ENCODE assay signal across 10 mouse cellular contexts in genomic region chr17:35358763-35359469, GRCm38 (mm10). TPM values are rescaled to one million over a fixed set of nuclear protein-coding genes. Genes with fewer than 3 reads are reported as not detected.
DNase-seq lines count a peak whose midpoint lies in the region; ATAC-seq and TF ChIP-seq lines count a peak whose summit lies in the region.
"Had no signal": no experiment of that assay in that cellular context is flagged by ENCODE, and none has a peak within 500 bp of the region (broad histone marks: within the 10 kb centered on the region; RNA-seq: fewer than 3 reads in every experiment).

No protein-coding gene starts in this region.

- H3K4me3 ChIP-seq in spleen, adult 2 months (ENCODE audit: extremely low read depth, insufficient read depth, insufficient read length), result peak overlapping the region; percentile 66
- peak overlapping the region; percentile 42 for H3K4me3 ChIP-seq in liver, embryonic 11.5 days (ENCODE audit: low read depth, low read length)
- H3K4me3 ChIP-seq in stomach, postnatal 0 days (ENCODE audit: low read depth, low read length), result peak overlapping the region; percentile 40

- H3K4me1 ChIP-seq in spleen, adult 2 months (ENCODE audit: control insufficient read depth, insufficient read depth, insufficient read length), result peaks cover 3% of the 10 kb centered on the region; the same call in 1 of the 2 replicates
- no peaks in the 10 kb centered on the region for H3K4me1 ChIP-seq in liver, embryonic 11.5 days (replicated peaks; ENCODE audit: control insufficient read depth, insufficient read depth, low read length)
- no peaks in the 10 kb centered on the region for H3K4me1 ChIP-seq in stomach, postnatal 0 days (replicated peaks; ENCODE audit: control insufficient read depth, insufficient read depth)

- ATAC-seq in liver, embryonic 11.5 days (replicated peaks; ENCODE audit: low FRiP score), result no peak
- no peak for ATAC-seq in stomach, postnatal 0 days (ENCODE audit: low FRiP score, low TSS enrichment)

- H3K9me3 ChIP-seq in liver, embryonic 11.5 days (ENCODE audit: control insufficient read depth, low read length), result 0 out of 2 replicates have a peak, but pooled peaks cover 3% of the 10 kb centered on the region
- no peaks in the 10 kb centered on the region for H3K9me3 ChIP-seq in stomach, postnatal 0 days (ENCODE audit: control insufficient read depth, low read length)

- peak overlapping the region; percentile 65 for H3K4me2 ChIP-seq in liver, embryonic 11.5 days
- peak overlapping the region; percentile 68 for H3K4me2 ChIP-seq in stomach, postnatal 0 days (replicated peaks; ENCODE audit: low read depth)

- TF ChIP-seq EP300 in stomach, postnatal 0 days (optimal IDR thresholded peaks at IDR 0.05), result no peak

- peak; percentile 31 for DNase-seq in embryo, embryonic 10 days (ENCODE audit: low spot score)
- no peak for DNase-seq in embryo, embryonic 10.5 days (ENCODE audit: low spot score)
- no peak for DNase-seq in spleen, adult 2 months (ENCODE audit: low read depth in 1 of 2, low spot score in 2 of 2)
- DNase-seq in spleen, postnatal 10 days (ENCODE audit: low spot score in 2 of 2), result no peak
- DNase-seq in liver, embryonic 11.5 days (ENCODE audit: low spot score), result no peak
- DNase-seq in stomach, postnatal 0 days (ENCODE audit: low spot score), result peak; percentile 15
- no peak for DNase-seq in gastrocnemius, adult 18-20 months (ENCODE audit: low spot score)
- DNase-seq in right cerebral cortex, postnatal 36 days (ENCODE audit: low spot score in 2 of 2), result no peak

- no peak overlapping the region for H3K27ac ChIP-seq in spleen, adult 2 months (ENCODE audit: insufficient read depth, low read length)
- no peak overlapping the region for H3K27ac ChIP-seq in liver, embryonic 11.5 days (ENCODE audit: low read depth, low read length)
- H3K27ac ChIP-seq in stomach, postnatal 0 days (replicated peaks), result no peak overlapping the region

- WGBS in spleen, adult 2 months, result 21% methylated on average over 38 of the region's 38 CpGs
- 14% methylated on average over 38 of the region's 38 CpGs for WGBS in liver, embryonic 11.5 days
- WGBS in stomach, postnatal 0 days, result 11% methylated on average over 35 of the region's 38 CpGs

- peaks cover 6% of the 10 kb centered on the region; the same call in 1 of the 2 replicates for H3K27me3 ChIP-seq in spleen, adult 2 months (ENCODE audit: control insufficient read depth, insufficient read depth, low read length)
- peaks cover 13% of the 10 kb centered on the region for H3K27me3 ChIP-seq in liver, embryonic 11.5 days (replicated peaks; ENCODE audit: control insufficient read depth, insufficient read depth, low read length)
- no peaks in the 10 kb centered on the region; the same call in 1 of the 2 replicates for H3K27me3 ChIP-seq in stomach, postnatal 0 days (ENCODE audit: control insufficient read depth, insufficient read depth, low read length)

- TF ChIP-seq POLR2A in spleen, adult 2 months (IDR thresholded peaks at IDR 0.05; ENCODE audit: low read depth, low read length), result no peak

- no peak for TF ChIP-seq CTCF in spleen, adult 2 months (IDR thresholded peaks at IDR 0.05; ENCODE audit: extremely low read depth, insufficient read depth, insufficient read length, insufficient replicate concordance)
- TF ChIP-seq CTCF in stomach, postnatal 0 days (IDR thresholded peaks at IDR 0.05; ENCODE audit: low read depth), result no peak

- no peak overlapping the region for H3K9ac ChIP-seq in liver, embryonic 11.5 days (ENCODE audit: low read depth, low read length)
- H3K9ac ChIP-seq in stomach, postnatal 0 days (ENCODE audit: low read length), result peak overlapping the region; percentile 51

- no peaks in the 10 kb centered on the region for H3K36me3 ChIP-seq in spleen, adult 2 months (ENCODE audit: control insufficient read depth, insufficient read depth, low read length)
- H3K36me3 ChIP-seq in liver, embryonic 11.5 days (ENCODE audit: control insufficient read depth, insufficient read depth, low read length), result no peaks in the 10 kb centered on the region
- H3K36me3 ChIP-seq in stomach, postnatal 0 days (ENCODE audit: control insufficient read depth, insufficient read depth, low read length), result no peaks in the 10 kb centered on the region

RNA-seq across cellular contexts. Expression of gene H2-Q2, which starts 16.9 kb away (rescaled TPM):
- 0.48 and 0.58 TPM in 2 replicates for polyA plus RNA-seq in spleen, adult 2 months (2012; rRNA removed)
- 1.6 and 2.1 TPM in 2 replicates for polyA plus RNA-seq in liver, embryonic 11.5 days (2014; fragmentation: Nextera tagmentation; extraction: Ambion mirVana)
- polyA plus RNA-seq in stomach, postnatal 0 days (2015; fragmentation: Nextera tagmentation; extraction: Ambion mirVana), result 1.2 and 1.6 TPM in 2 replicates
- under 1 TPM; 0.18 to 0.71 TPM for total RNA-seq in gastrocnemius, adult 18-20 months (2021)
- total RNA-seq: hematopoietic stem cell, adult 5-6 weeks had no signal

RNA-seq across cellular contexts. Expression of gene H2-Q4, which starts 20.5 kb away (rescaled TPM):
- polyA plus RNA-seq in spleen, adult 2 months (2012; rRNA removed), result 249 and 304 TPM in 2 replicates
- polyA plus RNA-seq in liver, embryonic 11.5 days (2014; fragmentation: Nextera tagmentation; extraction: Ambion mirVana), result 1.8 and 2.0 TPM in 2 replicates
- polyA plus RNA-seq in stomach, postnatal 0 days (2015; fragmentation: Nextera tagmentation; extraction: Ambion mirVana), result 2.7 and 3.3 TPM in 2 replicates
- 1 to 10 TPM; 3.5 to 6.6 TPM for total RNA-seq in gastrocnemius, adult 18-20 months (2021)

RNA-seq across cellular contexts. Expression of gene H2-Q1, which starts 38.7 kb away (rescaled TPM):
- polyA plus RNA-seq in spleen, adult 2 months (2012; rRNA removed), result not detected in 2 replicates
- 0.40 and 0.60 TPM in 2 replicates for polyA plus RNA-seq in liver, embryonic 11.5 days (2014; fragmentation: Nextera tagmentation; extraction: Ambion mirVana)
- not detected in 2 replicates for polyA plus RNA-seq in stomach, postnatal 0 days (2015; fragmentation: Nextera tagmentation; extraction: Ambion mirVana)
- under 1 TPM; 0.19 to 0.27 TPM for total RNA-seq in gastrocnemius, adult 18-20 months (2021)
- polyA plus RNA-seq: testis, adult 2 months had no signal

Comparison
In these comparisons a context has a peak if more than half of its experiments do, and no peak if none do; other contexts are left out.
1. DNase-seq: peak in embryo, embryonic 10 days (single experiment) and stomach, postnatal 0 days (single experiment); none in embryo, embryonic 10.5 days (single experiment), spleen, adult 2 months (0 of 2), spleen, postnatal 10 days (0 of 2), liver, embryonic 11.5 days (single experiment), gastrocnemius, adult 18-20 months (single experiment) and right cerebral cortex, postnatal 36 days (0 of 2).
2. RNA of gene H2-Q4, which starts 20.5 kb away (polyA plus RNA-seq): 249 to 304 TPM in spleen, adult 2 months; 2.7 to 3.3 TPM in stomach, postnatal 0 days and 1.8 to 2.0 TPM in liver, embryonic 11.5 days; every median in the first group is over 10 times any median in the second.
3. Peak in every context shown above with its lines, with median percentiles within 50 percentile points of each other: H3K4me3 ChIP-seq.